Mouse (Mus musculus): Measurements from ENCODE around the gene Prkn.

- TF ChIP-seq POLR2A (IDR thresholded peaks at IDR 0.05; ENCODE audit: extremely low read depth, insufficient read depth, low read length) (no peak), CTCF (IDR thresholded peaks at IDR 0.05; ENCODE audit: extremely low read depth, insufficient read depth, low read length) (no peak)
Observed at GRCm38 (mm10) chr17:11490051-11490450, 649.9 kb downstream of the Prkn start.
